7 mouse cellular contexts compared by ENCODE assay signal in genomic region chr6:135417459-135417858, GRCm38 (mm10). TPM values are rescaled to one million over a fixed set of nuclear protein-coding genes. Genes with fewer than 3 reads are reported as not detected.
DNase-seq lines count a peak whose midpoint lies in the region; ATAC-seq lines count a peak whose summit lies in the region.

No protein-coding gene starts in this region.

- DNase-seq in ovary, postnatal 36 days (ENCODE audit: low spot score): peak; percentile 41
- DNase-seq in ovary, adult 18-20 months (ENCODE audit: low spot score): no peak
- DNase-seq in adipocyte (ENCODE audit: low spot score): peak; percentile 31
- peak; percentile 87 to 89 for DNase-seq in cerebellum, postnatal 10 days
- peak; percentile 75 for DNase-seq in limb, embryonic 11.5 days (ENCODE audit: low spot score)
- peak; percentile 77 to 87 for DNase-seq in right cerebral cortex, adult 2 months (ENCODE audit: low spot score in 2 of 2)

- H3K27me3 ChIP-seq in limb, embryonic 11.5 days (ENCODE audit: control insufficient read depth, insufficient read depth, low read length): no peaks in the 10 kb centered on the region

- no peaks in the 10 kb centered on the region for H3K4me1 ChIP-seq in limb, embryonic 11.5 days (ENCODE audit: control insufficient read depth, insufficient read depth, low read length)

- peak; percentile 68 to 79 for ATAC-seq in hematopoietic stem cell, adult 5-6 weeks (replicated peaks in 1 of 2; ENCODE audit: insufficient read depth in 1 of 2, low FRiP score in 2 of 2, low TSS enrichment in 1 of 2, low read depth in 1 of 2, poor library complexity in 2 of 2, severe bottlenecking in 2 of 2)
- no peak for ATAC-seq in limb, embryonic 11.5 days (ENCODE audit: insufficient number of reproducible peaks, low FRiP score, low TSS enrichment, low read depth)

- H3K36me3 ChIP-seq in limb, embryonic 11.5 days (ENCODE audit: control insufficient read depth, insufficient read depth, low read length): no peaks in the 10 kb centered on the region

- no peak overlapping the region for H3K9ac ChIP-seq in limb, embryonic 11.5 days (ENCODE audit: low read length)

- no peak overlapping the region for H3K4me2 ChIP-seq in limb, embryonic 11.5 days (ENCODE audit: low read depth, severe bottlenecking)

- no peak overlapping the region for H3K27ac ChIP-seq in limb, embryonic 11.5 days (replicated peaks; ENCODE audit: low read depth, low read length)

- no peak overlapping the region for H3K4me3 ChIP-seq in limb, embryonic 11.5 days (ENCODE audit: low read depth, low read length)

- 30% methylated on average over 5 of the region's 5 CpGs for WGBS in limb, embryonic 11.5 days

- H3K9me3 ChIP-seq in limb, embryonic 11.5 days (ENCODE audit: control insufficient read depth, low read length): no peaks in the 10 kb centered on the region

RNA-seq across cellular contexts. Expression of gene Emp1, which starts 55.1 kb away (rescaled TPM):
- 31.7 and 32.0 TPM in 2 replicates for total RNA-seq in hematopoietic stem cell, adult 5-6 weeks (2017)
- polyA plus RNA-seq in limb, embryonic 11.5 days (2014; fragmentation: Nextera tagmentation; extraction: Ambion mirVana): 6.8 and 7.8 TPM in 2 replicates
